Mouse (Mus musculus): Measurements from ENCODE around the gene Spata7. TPM values are rescaled to one million over a fixed set of nuclear protein-coding genes. Genes with fewer than 3 reads are reported as not detected.

The Spata7 gene
- polyA plus RNA-seq, 1 experiment from 2014 or later, result 34.9 TPM

DNA sequence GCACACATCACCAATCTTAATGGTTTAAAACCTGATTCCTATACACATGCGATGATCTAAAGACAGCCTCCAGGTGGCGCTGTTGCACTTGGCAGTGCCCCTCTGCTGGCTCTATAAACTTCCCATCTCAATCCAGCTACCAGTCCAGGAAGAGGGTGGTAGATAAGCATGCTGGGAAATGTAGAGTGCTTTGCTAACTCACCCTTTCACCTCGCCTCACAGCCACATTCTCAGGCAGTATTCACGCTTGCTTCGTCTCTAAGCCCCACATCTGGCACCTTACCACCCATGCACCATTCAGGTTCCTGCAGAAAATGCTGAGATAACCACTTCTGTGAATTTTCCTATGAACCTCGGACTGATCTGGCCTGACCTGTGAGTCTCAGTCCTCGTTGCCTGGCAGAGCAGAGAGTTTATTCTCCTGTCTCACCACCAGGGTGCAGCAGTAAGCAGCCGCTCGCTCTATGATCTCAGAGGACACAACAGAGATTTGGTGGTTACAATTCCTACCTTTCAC is 46.7 kb downstream of the Spata7 start:
- Histone ChIP-seq H3K27me3 (replicated peaks) (no peaks in the 10 kb centered on the region), H3K4me1 (0 out of 2 replicates have a peak, but pooled peaks cover 4% of the 10 kb centered on the region), H3K36me3 (0 out of 2 replicates have a peak, but pooled peaks cover 13% of the 10 kb centered on the region), H3K9ac (replicated peaks) (no peak overlapping the region), H3K4me2 (peak overlapping the region; percentile 54), H3K27ac (replicated peaks) (peak overlapping the region; percentile 74), H3K9me3 (replicated peaks) (no peaks in the 10 kb centered on the region), H3K4me3 (replicated peaks) (peak overlapping the region; percentile 25)
- ATAC-seq (ENCODE audit: low FRiP score), result peak; percentile 84
- 11% methylated on average over 9 of the region's 9 CpGs for WGBS

DNA sequence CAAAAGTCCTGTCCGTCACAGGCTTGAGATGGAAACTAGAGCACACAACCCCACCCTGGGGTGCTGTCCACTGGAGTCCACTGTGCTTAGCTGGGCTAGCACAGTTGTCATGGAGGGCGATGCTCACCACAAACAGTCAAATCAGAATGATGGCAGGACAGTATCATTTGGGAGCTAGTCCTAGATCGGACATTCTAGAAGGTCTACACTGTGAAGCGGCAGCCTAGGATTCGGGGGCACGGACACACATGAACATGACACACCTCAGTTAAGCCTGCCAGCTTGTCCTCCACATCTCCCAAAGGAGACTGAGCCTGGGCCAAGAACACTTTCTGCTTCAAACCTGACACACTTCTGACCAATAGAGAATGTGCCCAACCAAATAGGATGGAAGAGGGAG is 48.9 kb downstream of the Spata7 start:
- Histone ChIP-seq H3K27me3 (replicated peaks) (no peaks in the 10 kb centered on the region), H3K27ac (replicated peaks) (no peak overlapping the region), H3K4me1 (0 out of 2 replicates have a peak, but pooled peaks cover 4% of the 10 kb centered on the region), H3K4me2 (no peak overlapping the region), H3K9me3 (replicated peaks) (no peaks in the 10 kb centered on the region), H3K4me3 (replicated peaks) (no peak overlapping the region), H3K36me3 (0 out of 2 replicates have a peak, but pooled peaks cover 4% of the 10 kb centered on the region), H3K9ac (replicated peaks) (no peak overlapping the region)
- WGBS, result 94% methylated on average over 6 of the region's 6 CpGs
- ATAC-seq (ENCODE audit: low FRiP score), result no peak

DNA sequence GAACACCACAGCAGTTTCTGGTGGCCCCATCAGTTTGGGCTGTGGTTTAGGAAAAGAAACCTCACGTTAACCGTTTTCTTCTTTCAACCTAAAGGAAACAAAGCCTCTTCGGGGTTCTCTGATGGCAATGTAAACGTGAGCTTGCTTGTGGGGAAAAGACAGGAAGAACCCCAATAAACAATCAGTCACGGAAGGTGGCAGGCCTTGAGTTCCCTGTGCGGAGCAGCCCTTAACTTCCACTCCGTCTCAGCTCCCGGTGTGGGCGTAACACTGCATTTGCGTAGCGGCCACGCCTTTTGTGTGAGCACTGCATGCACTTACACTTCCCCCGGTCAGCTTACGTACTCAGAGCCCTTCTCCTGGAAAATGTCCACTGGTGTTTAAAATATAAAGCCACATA is 49.4 kb downstream of the Spata7 start:
- Histone ChIP-seq H3K9ac (replicated peaks) (no peak overlapping the region), H3K4me2 (no peak overlapping the region), H3K27me3 (replicated peaks) (no peaks in the 10 kb centered on the region), H3K9me3 (replicated peaks) (no peaks in the 10 kb centered on the region), H3K4me1 (0 out of 2 replicates have a peak, but pooled peaks cover 4% of the 10 kb centered on the region), H3K36me3 (peaks cover 8% of the 10 kb centered on the region; the same call in 1 of the 2 replicates), H3K27ac (replicated peaks) (no peak overlapping the region), H3K4me3 (replicated peaks) (no peak overlapping the region)
- WGBS, result 40% methylated on average over 14 of the region's 14 CpGs
- ATAC-seq (ENCODE audit: low FRiP score), result no peak

DNA sequence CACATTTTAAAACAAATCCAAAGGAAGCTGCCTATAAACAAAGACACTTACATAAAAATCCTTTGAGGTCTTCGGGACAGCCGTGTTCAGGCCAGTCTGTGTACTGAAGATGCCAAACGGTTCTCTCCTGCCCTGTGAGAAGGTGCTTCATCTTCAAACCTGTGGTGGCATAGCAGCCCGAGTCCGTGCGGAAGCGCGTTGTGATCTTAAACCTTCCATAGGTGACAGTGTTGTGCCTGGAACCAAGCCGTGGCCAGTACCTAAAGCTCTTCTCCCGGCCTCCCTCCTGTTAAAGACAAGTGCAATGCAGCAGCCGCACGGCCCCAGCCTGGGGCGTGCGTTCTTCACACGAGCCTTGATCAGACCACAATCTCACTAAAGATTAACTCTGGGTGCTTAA is 51.9 kb downstream of the Spata7 start:
- WGBS, result 71% methylated on average over 15 of the region's 15 CpGs
- H3K4me1 ChIP-seq, result 0 out of 2 replicates have a peak, but pooled peaks cover under 1% of the 10 kb centered on the region
- H3K4me2 ChIP-seq, result no peak overlapping the region
- no peaks in the 10 kb centered on the region for H3K9me3 ChIP-seq (replicated peaks)
- no peak overlapping the region for H3K9ac ChIP-seq (replicated peaks)
- peaks cover 9% of the 10 kb centered on the region; the same call in 1 of the 2 replicates for H3K36me3 ChIP-seq
- no peak overlapping the region for H3K27ac ChIP-seq (replicated peaks)
- ATAC-seq (ENCODE audit: low FRiP score), result no peak
- no peak overlapping the region for H3K4me3 ChIP-seq (replicated peaks)
- no peaks in the 10 kb centered on the region for H3K27me3 ChIP-seq (replicated peaks)

DNA sequence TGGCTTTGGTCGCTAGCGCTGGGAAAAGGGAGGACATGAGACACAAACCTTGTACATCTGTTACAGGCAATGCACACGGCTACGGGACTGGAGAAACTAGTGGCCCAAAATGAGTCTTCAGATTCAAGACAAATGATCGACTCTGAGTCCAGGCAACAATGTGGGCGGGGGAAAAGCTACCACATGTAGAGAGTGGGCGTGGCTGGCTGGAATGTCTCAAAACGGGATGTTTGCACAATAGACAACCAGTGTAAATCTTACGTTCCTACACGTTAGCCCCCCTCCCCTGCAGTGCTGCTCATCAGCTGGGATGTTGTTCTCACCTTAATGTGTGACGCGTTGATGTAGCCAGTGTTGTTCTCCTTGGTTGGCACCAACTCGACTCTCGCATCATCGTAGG is 54.2 kb downstream of the Spata7 start:
- Histone ChIP-seq H3K27me3 (replicated peaks) (no peaks in the 10 kb centered on the region), H3K9ac (replicated peaks) (no peak overlapping the region), H3K36me3 (peaks cover 9% of the 10 kb centered on the region; the same call in 1 of the 2 replicates), H3K4me3 (replicated peaks) (no peak overlapping the region), H3K4me1 (no peaks in the 10 kb centered on the region), H3K4me2 (no peak overlapping the region), H3K27ac (replicated peaks) (no peak overlapping the region), H3K9me3 (replicated peaks) (no peaks in the 10 kb centered on the region)
- ATAC-seq (ENCODE audit: low FRiP score), result no peak
- 78% methylated on average over 15 of the region's 15 CpGs for WGBS

DNA sequence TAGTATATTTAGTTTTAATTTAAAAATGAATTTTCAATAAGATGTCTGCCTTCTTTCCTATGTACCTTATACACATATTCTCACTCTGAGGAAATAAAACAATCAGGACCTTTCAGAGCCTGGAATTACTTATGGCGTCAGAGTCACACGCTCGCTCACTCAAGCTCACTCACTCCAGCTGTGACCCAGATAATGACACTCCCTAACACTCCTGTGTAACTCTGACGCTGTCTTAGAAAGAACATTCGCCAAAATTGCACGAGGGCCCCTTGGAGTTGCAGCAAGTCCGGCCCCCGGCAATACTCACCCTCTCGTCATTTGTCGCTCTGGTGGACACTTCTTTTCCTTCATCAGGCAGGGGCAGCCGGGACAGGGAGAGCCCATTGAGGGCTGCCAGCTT is 55.2 kb downstream of the Spata7 start:
- no peaks in the 10 kb centered on the region for H3K27me3 ChIP-seq (replicated peaks)
- H3K36me3 ChIP-seq, result peaks cover 12% of the 10 kb centered on the region; the same call in 1 of the 2 replicates
- H3K9ac ChIP-seq (replicated peaks), result no peak overlapping the region
- no peak overlapping the region for H3K27ac ChIP-seq (replicated peaks)
- no peak for ATAC-seq (ENCODE audit: low FRiP score)
- 72% methylated on average over 11 of the region's 11 CpGs for WGBS
- H3K4me3 ChIP-seq (replicated peaks), result no peak overlapping the region
- H3K9me3 ChIP-seq (replicated peaks), result no peaks in the 10 kb centered on the region
- no peak overlapping the region for H3K4me2 ChIP-seq
- H3K4me1 ChIP-seq, result no peaks in the 10 kb centered on the region

DNA sequence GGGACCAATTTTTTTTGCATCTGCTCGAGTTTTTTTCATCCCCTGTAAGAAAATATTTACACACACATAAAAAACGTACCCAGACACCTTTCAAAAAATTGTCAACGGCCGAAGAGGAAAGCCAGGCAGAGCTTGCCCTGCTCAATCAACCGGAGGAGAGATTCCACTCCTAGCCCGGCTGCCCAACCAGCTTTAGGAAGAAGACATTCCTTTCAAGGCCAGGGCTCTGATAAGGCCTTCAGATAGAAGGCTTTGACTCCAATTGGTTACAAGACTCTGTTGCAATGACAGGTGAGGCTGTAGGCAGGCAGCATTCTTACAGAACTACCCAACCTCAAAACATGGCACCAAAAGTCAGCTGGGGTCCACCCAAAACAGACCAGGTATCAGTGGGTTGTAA is 55.6 kb downstream of the Spata7 start:
- 83% methylated on average over 6 of the region's 6 CpGs for WGBS

DNA sequence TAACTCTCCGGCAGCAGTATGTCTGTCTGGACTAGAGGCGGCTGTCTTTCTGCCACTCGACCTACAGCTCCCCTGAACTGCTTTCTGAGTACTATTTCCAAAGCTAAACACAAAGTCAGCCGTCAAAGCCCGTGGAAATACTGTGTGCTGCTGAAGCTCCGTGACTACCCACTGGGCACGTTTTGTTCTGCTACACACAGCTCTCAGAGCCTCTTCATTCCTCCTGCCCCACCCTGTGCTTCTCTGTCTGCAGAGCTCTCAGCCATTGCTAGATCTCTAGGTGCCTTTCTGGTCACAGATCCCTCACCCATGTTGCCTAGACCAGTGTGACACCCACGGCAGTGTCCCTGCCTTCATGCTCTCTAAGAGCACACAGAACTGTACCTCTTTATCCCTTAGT is 62.3 kb downstream of the Spata7 start:
- Histone ChIP-seq H3K4me3 (replicated peaks) (no peak overlapping the region), H3K4me2 (no peak overlapping the region), H3K9me3 (replicated peaks) (no peaks in the 10 kb centered on the region), H3K27me3 (replicated peaks) (no peaks in the 10 kb centered on the region), H3K4me1 (no peaks in the 10 kb centered on the region), H3K9ac (replicated peaks) (no peak overlapping the region), H3K36me3 (peaks cover 8% of the 10 kb centered on the region; the same call in 1 of the 2 replicates), H3K27ac (replicated peaks) (no peak overlapping the region)
- 83% methylated on average over 8 of the region's 8 CpGs for WGBS
- ATAC-seq (ENCODE audit: low FRiP score), result no peak

More for the DNA sequence above, 55.6 kb downstream of the Spata7 start:
- Histone ChIP-seq H3K9ac (replicated peaks) (no peak overlapping the region), H3K4me2 (no peak overlapping the region), H3K27me3 (replicated peaks) (no peaks in the 10 kb centered on the region), H3K9me3 (replicated peaks) (no peaks in the 10 kb centered on the region), H3K4me1 (no peaks in the 10 kb centered on the region), H3K4me3 (replicated peaks) (no peak overlapping the region), H3K27ac (replicated peaks) (no peak overlapping the region), H3K36me3 (peaks cover 15% of the 10 kb centered on the region)
- no peak for ATAC-seq (ENCODE audit: low FRiP score)

DNA sequence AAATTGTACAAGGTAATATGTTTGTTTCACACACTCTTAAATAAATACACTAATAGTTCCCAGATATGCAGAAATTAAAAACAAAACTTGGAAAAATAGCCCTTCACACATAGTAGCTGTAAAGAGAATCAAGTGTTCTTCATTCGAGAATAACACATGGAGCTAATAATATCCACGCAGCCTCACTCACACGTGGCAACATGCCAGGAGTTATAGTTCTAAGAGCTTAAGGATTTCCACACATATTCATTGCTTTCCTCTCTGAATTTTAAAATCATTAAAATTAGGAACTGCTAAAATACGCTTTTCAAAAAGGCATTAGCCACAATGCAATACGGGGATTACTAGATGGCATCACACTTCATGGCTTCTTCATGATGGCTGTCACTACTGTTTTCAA is 69.2 kb downstream of the Spata7 start:
- no peak for ATAC-seq (ENCODE audit: low FRiP score)
- no peaks in the 10 kb centered on the region for H3K27me3 ChIP-seq (replicated peaks)
- H3K4me1 ChIP-seq, result no peaks in the 10 kb centered on the region
- no peak overlapping the region for H3K4me2 ChIP-seq
- no peaks in the 10 kb centered on the region for H3K9me3 ChIP-seq (replicated peaks)
- H3K4me3 ChIP-seq (replicated peaks), result no peak overlapping the region
- WGBS, result 81% methylated on average over 5 of the region's 5 CpGs
- H3K36me3 ChIP-seq, result no peaks in the 10 kb centered on the region
- no peak overlapping the region for H3K9ac ChIP-seq (replicated peaks)
- H3K27ac ChIP-seq (replicated peaks), result no peak overlapping the region

DNA sequence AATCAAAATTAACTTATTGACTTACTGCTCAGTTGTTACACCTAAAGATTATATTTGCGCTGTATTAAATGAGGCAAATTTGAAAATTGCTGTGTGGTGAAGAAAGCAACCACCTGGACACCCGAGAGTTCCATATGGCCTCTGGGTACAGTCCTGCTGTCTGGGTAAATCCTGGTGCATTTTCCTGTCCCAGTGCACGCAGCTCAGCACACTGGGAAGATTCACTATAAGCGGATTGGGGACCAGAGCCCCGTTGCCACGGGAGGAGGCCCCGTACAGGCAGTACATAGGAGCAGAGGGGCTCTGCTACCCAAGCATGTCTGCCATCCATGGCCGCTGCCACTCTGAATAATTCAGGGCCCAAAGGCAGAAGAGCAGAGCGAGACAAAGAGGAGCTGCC is 73.6 kb downstream of the Spata7 start:
- Histone ChIP-seq H3K4me2 (no peak overlapping the region), H3K36me3 (no peaks in the 10 kb centered on the region), H3K4me3 (replicated peaks) (no peak overlapping the region), H3K27me3 (replicated peaks) (no peaks in the 10 kb centered on the region), H3K9ac (replicated peaks) (no peak overlapping the region), H3K9me3 (replicated peaks) (no peaks in the 10 kb centered on the region), H3K27ac (replicated peaks) (no peak overlapping the region), H3K4me1 (no peaks in the 10 kb centered on the region)
- ATAC-seq (ENCODE audit: low FRiP score), result no peak
- 77% methylated on average over 9 of the region's 9 CpGs for WGBS

DNA sequence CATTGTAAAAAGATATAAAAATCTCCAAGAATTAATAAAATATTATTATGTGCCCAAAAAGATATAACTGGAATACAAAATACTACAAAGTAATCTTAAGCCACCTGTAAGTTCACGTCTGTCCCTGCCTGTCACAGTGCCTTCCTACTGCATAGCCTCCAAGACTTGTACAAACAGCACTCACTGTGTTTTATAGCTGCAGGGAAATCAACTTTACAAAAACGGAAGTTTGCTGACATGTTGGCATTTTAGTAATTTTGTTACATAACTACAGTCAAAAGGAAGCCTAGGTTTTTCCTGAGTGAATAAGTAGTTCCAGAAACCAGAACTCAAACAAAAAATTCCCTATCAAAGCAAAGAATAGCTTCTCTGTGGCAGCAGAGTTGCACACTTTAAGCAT is 75.6 kb downstream of the Spata7 start:
- H3K9me3 ChIP-seq (replicated peaks), result no peaks in the 10 kb centered on the region
- no peak overlapping the region for H3K27ac ChIP-seq (replicated peaks)
- ATAC-seq (ENCODE audit: low FRiP score), result no peak
- no peaks in the 10 kb centered on the region for H3K4me1 ChIP-seq
- no peak overlapping the region for H3K4me3 ChIP-seq (replicated peaks)
- no peak overlapping the region for H3K9ac ChIP-seq (replicated peaks)
- H3K36me3 ChIP-seq, result no peaks in the 10 kb centered on the region
- 74% methylated on average over 2 of the region's 2 CpGs for WGBS
- H3K4me2 ChIP-seq, result no peak overlapping the region
- no peaks in the 10 kb centered on the region for H3K27me3 ChIP-seq (replicated peaks)

DNA sequence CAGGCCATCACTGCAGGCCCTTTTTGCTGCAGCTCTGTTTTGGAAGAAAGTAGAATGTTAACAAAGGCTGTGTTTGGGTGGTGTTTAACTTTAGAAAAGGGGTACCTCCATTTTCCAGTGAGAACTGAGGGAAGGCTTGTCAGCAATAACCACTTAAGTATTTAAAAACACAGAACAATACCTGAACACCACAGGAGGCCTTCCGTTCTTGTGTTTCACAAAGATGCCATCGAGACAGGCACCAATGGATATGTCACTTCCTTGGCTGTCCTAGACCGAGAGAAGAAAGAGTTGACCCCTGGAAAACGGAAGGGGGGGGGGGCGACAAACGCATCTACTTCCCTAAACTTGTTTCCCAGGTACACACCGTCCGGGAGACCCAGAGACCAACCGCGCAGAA is 76.0 kb downstream of the Spata7 start:
- 78% methylated on average over 10 of the region's 10 CpGs for WGBS
- Histone ChIP-seq H3K27ac (replicated peaks) (no peak overlapping the region), H3K9me3 (replicated peaks) (no peaks in the 10 kb centered on the region), H3K4me3 (replicated peaks) (no peak overlapping the region), H3K9ac (replicated peaks) (no peak overlapping the region), H3K27me3 (replicated peaks) (no peaks in the 10 kb centered on the region), H3K4me2 (no peak overlapping the region), H3K4me1 (no peaks in the 10 kb centered on the region), H3K36me3 (no peaks in the 10 kb centered on the region)
- ATAC-seq (ENCODE audit: low FRiP score), result no peak
